Mouse (Mus musculus) layer of hippocampus, adult 8-10 months (tissue): ENCODE results near the gene Fam240a. TPM values are rescaled to one million over a fixed set of nuclear protein-coding genes. Genes with fewer than 3 reads are reported as not detected.

ENCODE experiments used
- microRNA-seq, 2 experiments: library from miRNA; unstranded; fragments of <30 nt; microRNA quantifications; one replicate each; pipeline ENCODE4 v1.2.0; 2022
- total RNA-seq, 4 experiments: library from RNA; stranded (reverse); gene quantifications; 2 replicates each; pipeline ENCODE4 v1.2.4; 2022

Gene Fam240a
- total RNA-seq, 4 experiments from 2014 or later = not detected

Small RNAs within 50 kb of the gene (microRNA-seq; reads per million reads assigned to microRNA genes)
- 0 reads per million in 2 experiments for gene Gm24269

Other genes starting within 250 kb of the Fam240a start
- 1 to 10 TPM in 1 of 4 experiments, under 1 TPM in 1, not detected in 2; 0.74 to 1.9 TPM for gene Myl3, start 175.0 kb downstream of the Fam240a start, total RNA-seq
- gene Pth1r, start 169.7 kb downstream of the Fam240a start, total RNA-seq = 10 to 100 TPM in 1 of 4 experiments, 1 to 10 TPM in 3; 6.1 to 10.5 (median 8.7) TPM
- gene Prss42, start 118.7 kb downstream of the Fam240a start, total RNA-seq = not detected
- not detected for gene Prss44, start 102.9 kb downstream of the Fam240a start, total RNA-seq
- gene Prss43, start 90.2 kb downstream of the Fam240a start, total RNA-seq = under 1 TPM in 2 of 4 experiments, not detected in 2; 0.23 to 0.39 TPM
- under 1 TPM in 3 of 4 experiments, not detected in 1; 0.35 to 0.63 (median 0.55) TPM for gene Prss45, start 82.3 kb downstream of the Fam240a start, total RNA-seq
- not detected for gene Prss46, start 72.4 kb downstream of the Fam240a start, total RNA-seq
- 1 to 10 TPM in 2 of 4 experiments, under 1 TPM in 2; 0.60 to 2.1 (median 1.4) TPM for gene Prss50, start 58.9 kb downstream of the Fam240a start, total RNA-seq
- 10 to 100 TPM in 3 of 4 experiments, 1 to 10 TPM in 1; 8.0 to 14.7 (median 13.7) TPM for gene Als2cl, start 37.0 kb downstream of the Fam240a start, total RNA-seq
- gene Tmie, start 36.7 kb downstream of the Fam240a start, total RNA-seq = 1 to 10 TPM; 2.4 to 3.6 (median 2.8) TPM
- gene Tdgf1, start 29.3 kb upstream of the Fam240a start, total RNA-seq = 1 to 10 TPM in 1 of 4 experiments, under 1 TPM in 2, not detected in 1; 0.62 to 1.2 (median 0.74) TPM
- 1 to 10 TPM; 1.3 to 2.0 (median 1.8) TPM for gene Lrrc2, start 34.7 kb upstream of the Fam240a start, total RNA-seq
- gene Rtp3, start 73.7 kb upstream of the Fam240a start, total RNA-seq = under 1 TPM in 3 of 4 experiments, not detected in 1; 0.36 to 0.54 (median 0.40) TPM
- not detected for gene Ltf, start 102.4 kb upstream of the Fam240a start, total RNA-seq
- 1 to 10 TPM in 2 of 4 experiments, under 1 TPM in 2; 0.62 to 4.0 (median 1.2) TPM for gene Ccrl2, start 140.7 kb upstream of the Fam240a start, total RNA-seq
- gene Lrrfip2, start 200.7 kb upstream of the Fam240a start, total RNA-seq = 10 to 100 TPM; 34.6 to 46.1 (median 40.6) TPM